Mouse (Mus musculus): ENCODE measurements around the gene Lrrc59. TPM values are rescaled to one million over a fixed set of nuclear protein-coding genes. Genes with fewer than 3 reads are reported as not detected.

The Lrrc59 gene
- 62.8 and 64.7 TPM in 2 replicates for polyA plus RNA-seq (2012; rRNA removed)

DNA sequence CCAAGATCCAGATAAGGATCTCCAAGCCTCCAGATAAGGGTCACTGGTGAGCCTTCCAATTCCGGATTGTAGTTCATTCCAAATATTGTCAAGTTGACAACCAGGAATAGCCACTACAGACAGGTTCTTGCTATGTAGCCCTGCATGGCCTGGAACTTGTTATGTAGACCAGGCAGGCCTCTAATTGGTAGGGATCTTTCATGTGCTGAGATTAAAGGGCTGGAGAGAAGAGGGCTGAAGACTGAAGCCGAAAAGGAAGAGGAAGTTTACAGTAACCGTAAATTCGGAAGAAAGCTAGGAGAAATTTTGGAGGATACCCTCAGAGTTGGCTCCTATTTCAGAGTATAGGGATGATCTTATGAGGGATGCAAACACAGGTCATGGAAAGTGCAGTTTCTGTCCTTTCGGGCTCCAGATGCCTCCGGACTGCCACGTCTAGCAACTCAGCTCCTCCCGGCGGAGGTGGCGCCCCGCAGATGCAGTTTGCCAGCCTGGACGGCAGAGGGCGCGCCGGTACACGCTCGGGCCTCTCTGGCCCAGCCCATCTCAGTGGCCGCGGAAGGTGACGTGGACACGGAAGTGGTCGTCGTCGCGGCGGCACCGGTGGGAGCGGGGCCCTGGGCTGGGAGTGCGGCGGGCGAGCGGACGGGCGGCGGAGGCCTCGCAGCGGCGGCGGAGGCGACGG lies at the start of gene Lrrc59:
Gene Lrrc59 (plus strand): TSS at position 569 of the 685 bp plus-strand sequence.
- peak; percentile 96 for DNase-seq (ENCODE audit: low spot score)

- no peak for DNase-seq (ENCODE audit: low spot score)
Observed at GRCm38 (mm10) chr11:94580111-94580740, 49.3 kb upstream of the Lrrc59 start.

DNA sequence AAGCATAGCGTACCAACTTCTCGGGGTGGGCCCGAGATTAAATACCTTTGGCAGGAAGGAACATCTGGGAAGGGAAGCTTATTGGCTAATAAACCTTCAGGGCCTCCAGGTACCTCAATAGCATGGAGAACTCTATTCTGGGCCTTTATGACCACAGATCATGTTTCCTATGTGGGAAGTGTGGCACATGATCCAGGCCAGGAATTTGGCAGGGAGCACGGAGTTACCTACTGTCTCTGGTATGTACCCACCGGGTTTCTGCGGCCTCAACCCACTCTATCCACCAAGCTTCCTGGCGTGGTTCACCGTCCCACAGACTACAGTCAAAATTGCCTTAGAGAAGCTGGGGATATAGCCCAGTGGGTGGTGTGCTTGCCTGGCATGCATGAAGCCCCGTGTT lies 44.5 kb upstream of the Lrrc59 start:
- DNase-seq (ENCODE audit: low spot score), result no peak

DNA sequence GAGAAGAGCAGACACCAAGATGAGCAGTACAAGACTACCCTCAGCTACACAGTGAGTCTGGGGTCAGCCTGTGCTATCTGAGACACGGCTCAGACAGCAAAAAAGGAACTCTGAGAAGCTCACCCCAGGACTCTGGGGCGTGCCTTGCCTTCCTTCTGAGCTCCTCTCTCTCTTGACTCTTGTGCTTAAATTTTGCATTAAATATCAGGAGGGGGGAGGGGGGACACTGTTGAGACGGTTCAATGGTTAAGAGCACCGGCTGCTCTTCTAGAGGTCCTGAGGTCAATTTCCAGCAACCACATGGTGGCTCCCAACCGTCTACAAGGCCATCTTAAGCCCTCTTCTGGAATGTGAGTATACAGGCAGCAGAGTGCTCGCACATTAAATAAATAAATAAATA lies 42.1 kb upstream of the Lrrc59 start:
- no peak for DNase-seq (ENCODE audit: low spot score)

GRCm38 (mm10) chr11:94596311-94596852 lies 33.2 kb upstream of the Lrrc59 start:
- no peak for DNase-seq (ENCODE audit: low spot score)

DNA sequence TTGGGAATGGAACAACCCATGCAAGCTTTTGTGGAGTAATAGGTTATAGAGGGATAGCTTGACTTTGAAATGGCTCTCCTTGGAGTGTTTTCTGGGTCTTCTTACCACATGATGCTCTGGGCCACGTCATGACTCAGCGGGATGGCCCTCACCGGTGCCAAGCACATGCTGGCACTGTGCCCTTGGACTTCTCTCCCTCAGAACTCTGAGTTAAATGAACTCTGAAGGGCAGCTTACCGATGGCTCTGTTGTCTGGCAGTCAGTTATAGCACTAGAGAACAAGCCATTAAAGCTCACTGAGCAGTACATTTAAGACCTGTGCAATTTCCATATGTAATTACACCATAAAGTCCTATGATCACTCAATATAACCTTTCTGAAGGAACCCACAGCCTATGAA lies 32.2 kb upstream of the Lrrc59 start:
- no peak for DNase-seq (ENCODE audit: low spot score)

DNA sequence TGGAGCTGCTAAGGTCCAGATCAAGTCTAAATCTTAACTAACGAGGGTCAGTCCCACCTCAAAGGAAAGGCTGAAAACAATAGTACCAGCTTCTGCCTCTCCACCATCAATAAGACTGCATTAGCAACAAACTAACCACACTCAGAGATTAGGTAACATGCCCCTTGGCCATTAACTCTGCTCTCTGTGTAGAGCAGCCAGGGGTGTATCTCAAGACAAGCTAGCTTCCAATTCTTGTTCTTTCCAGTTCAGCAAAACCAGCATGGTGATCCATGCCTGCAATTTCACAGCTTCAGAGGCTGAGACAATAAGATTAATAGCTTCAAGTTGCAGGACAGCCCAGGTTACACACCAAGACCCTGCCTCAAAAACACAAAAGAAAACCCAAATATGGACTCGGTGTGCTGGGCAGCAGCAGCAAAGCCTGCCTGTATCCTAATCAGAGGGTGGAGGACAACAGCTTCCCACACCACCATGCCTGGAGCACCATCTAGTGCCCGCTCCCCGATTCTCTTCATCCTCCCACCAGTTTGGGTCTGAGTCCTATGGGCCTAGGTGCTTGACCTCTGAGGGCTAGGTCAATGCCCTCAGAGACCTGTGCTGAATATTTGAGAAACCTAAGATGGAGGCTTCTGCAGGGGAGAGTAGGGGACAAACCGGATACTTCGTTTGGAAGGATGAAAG lies 31.0 kb upstream of the Lrrc59 start:
- no peak for DNase-seq (ENCODE audit: low spot score)

- DNase-seq (ENCODE audit: low spot score), result no peak
Observed at GRCm38 (mm10) chr11:94600447-94600846, 29.1 kb upstream of the Lrrc59 start.

GRCm38 (mm10) chr11:94601321-94602281 lies 28.0 kb upstream of the Lrrc59 start, which contains the start of gene Acsf2:
TSS of gene Acsf2 (minus strand) at chr11:94601871.
- peak; percentile 64 for DNase-seq (ENCODE audit: low spot score)

DNA sequence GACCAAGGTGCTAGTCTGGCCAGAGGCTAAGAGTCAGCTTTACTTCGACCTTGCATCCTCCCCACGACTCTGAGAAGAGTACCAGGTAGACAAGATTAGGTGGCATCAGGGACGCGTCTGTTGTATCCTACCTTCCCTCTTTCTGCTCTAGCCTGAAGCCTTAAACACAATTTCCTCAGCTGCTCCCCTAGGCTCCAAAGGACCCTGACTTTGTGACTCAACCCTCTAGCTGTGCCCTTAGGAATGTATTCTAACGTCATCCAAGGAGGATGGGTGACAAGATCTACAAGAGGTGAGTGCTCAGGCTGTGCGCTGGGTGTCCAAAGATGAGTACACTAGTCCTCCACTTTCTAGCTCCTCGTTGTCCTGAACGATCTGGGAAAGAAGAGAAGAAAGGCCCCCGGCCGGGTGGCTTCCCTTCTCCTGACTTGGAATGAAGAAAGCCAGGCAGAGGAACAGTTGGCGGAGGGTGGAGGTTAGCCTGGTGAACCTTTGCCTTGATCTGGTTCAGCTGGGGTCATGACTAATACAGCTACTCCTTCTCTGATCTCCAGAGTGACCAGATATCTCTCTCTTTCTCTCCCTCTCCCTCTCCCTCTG lies 27.1 kb upstream of the Lrrc59 start:
- no peak for DNase-seq (ENCODE audit: low spot score)

DNA sequence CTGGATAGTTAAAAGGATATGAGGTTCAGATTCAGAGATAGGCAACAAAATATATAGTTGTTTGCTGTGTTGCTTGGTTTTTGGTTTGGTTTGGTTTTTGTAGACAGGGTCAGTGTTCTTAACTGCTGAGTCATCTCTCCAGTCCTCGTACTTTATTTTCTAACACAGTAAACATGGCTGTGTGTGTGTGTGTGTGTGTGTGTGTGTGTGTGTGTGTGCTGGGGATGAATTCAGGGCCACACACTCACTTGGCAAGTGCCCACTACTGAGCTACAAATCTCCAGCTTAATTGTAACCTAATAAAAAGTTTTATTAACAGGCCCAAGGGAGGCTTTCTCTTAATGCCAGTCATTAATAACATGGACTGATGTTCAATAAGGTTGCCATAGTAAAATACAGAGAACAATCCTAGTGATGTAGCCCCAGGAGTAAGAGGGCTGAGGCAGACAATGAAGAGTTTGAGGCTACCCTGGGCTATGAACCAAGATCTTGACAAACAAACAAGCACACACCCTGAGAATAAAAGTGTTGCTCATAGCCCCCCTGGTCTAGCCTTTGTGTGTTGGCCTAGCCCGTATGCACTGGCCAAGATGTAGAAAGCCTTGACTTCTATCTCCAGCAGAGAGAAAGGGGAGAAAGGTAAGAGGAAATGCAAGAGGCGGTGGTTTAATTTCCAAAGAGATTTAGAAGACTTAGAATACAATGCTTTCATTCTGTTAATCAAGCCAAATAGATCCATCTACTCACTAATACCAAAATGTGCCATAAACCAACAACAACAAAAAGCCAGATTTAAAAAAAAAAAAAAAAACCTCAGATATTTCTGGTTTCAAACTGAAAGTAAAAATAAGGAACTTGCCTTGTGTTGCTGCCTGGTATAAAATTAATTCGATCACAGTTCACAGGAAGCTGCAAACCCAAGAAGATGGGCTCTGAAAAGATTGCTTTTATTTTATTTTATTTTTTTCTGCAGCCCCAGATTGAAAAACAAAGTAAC lies 18.5 kb upstream of the Lrrc59 start:
- no peak for DNase-seq (ENCODE audit: low spot score)

DNA sequence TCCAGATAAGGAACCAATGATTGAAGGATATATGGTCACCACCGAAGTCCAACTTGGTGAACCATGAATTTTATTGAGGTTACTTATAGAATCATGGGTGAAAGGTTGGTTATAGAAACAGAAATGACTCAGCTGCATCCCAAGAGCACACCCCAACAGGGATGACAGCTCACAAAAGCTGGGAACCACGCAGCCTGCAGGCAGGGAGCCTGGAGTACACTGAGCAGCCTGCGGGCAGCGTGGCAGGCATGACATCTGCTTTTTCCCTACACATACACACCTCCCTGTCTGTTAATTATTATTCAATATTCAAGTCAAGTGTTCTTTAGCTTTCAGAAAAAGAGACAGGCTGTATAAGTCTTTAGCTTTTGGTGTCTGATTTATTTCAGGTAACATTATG lies 15.0 kb upstream of the Lrrc59 start:
- no peak for DNase-seq (ENCODE audit: low spot score)

DNA sequence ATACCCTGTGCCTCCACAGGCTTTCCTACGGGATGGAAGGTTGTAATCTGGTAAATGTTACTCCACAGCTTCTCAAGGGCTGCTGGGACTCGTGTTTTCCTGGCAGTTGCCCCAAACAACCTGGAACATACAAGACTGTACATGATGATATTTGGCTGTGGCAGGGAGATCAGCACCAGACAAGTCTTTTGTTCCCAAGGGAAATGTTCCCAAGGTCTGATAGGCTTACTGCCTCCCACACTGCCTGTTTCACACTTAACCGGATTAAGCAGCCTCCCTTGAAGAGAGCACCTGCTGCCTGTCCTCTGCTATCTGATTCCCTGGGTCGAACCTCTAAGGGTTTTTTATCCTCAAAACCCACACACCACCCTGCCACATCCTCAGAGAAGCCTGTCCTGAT lies 14.1 kb upstream of the Lrrc59 start:
- no peak for DNase-seq (ENCODE audit: low spot score)

- no peak for DNase-seq (ENCODE audit: low spot score)
Observed at GRCm38 (mm10) chr11:94617646-94618045, 11.9 kb upstream of the Lrrc59 start.

- DNase-seq (ENCODE audit: low spot score), result no peak
Observed at GRCm38 (mm10) chr11:94620766-94621457, 8.7 kb upstream of the Lrrc59 start.

- DNase-seq (ENCODE audit: low spot score), result no peak
Observed at GRCm38 (mm10) chr11:94621458-94621852, 8.1 kb upstream of the Lrrc59 start.

- no peak for DNase-seq (ENCODE audit: low spot score)
Observed at GRCm38 (mm10) chr11:94622162-94622561, 7.4 kb upstream of the Lrrc59 start.

GRCm38 (mm10) chr11:94629884-94630198 lies 274 bp downstream of the Lrrc59 start:
- DNase-seq (ENCODE audit: low spot score), result no peak

All from urinary bladder, adult 2 months (tissue).